Mouse (Mus musculus): ENCODE data around the gene Mthfs.

Gene Mthfs

DNA sequence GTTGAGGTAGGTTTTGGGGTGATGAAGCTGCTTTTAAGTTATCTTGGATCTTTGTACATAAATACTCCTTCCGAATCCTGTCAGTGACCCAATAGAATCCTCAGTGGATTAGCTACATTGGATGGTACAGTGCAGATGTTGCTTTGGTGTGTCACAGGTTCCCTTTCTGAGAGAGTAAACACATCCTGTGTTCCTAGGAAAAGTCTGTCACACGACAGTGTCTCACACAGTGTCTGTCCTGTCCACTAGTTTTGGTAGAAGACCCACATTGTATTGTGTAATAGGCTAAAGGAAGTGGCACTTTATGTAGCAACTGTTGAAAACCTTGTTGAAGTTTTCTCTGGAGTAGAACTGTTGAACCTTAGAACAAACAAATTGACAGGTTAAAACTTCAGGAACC, 42.9 kb downstream of the Mthfs start:
- no peak for DNase-seq

DNA sequence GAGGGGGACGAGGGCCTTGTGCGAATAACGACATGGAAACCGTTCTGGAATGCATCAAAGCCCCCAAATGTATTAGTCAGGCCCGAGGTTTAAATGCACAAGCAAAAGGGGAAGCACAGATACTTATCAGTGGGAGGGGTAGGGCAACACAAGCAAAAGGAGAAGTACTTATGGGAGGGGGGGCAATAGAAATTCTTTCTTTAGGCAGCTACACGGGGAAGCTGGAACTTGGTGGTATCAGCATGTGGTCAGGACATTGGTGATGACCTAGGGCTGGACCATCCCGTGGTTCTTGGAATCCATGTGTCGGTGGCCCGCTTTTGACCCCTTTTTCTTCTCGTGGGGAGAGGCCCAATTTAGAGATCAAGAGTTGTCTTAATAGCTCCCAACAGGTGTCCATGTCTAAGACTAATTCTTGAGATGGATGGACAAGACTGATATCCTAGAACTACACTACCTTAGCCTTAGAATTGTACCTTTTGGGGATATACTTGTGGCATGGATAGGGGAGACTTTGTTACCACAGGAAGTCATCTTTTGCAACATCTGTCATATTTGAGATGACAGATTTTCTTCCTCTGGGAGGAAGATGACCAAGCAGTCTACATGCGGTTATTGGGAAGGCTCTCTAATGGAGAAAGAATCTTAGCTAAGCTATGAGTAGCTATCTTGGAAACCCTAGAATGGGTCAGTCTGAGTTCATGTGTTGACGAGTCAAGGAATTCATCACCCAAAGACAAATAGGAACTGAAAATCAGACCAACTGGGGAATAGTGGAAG, 46.3 kb downstream of the Mthfs start:
- DNase-seq: no peak

DNA sequence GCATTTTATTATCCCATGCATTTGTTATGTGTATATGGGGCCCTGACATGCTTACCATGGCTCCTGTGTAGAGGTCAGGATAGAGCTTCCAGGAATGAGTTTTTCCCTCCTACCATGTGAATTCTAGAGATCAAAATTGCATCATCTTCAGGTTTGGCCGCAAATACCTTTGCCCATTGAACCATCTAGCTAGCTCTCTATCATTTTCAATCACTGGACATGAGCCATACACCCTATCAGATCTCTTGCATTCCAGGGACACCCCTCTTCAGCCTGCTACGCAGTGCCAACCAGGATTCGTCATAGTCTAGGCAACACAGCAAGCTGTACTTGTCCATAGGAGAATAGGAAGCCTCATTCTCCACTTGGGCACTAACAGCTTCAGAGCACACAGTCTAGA, 53.5 kb downstream of the Mthfs start:
- no peak for DNase-seq

DNA sequence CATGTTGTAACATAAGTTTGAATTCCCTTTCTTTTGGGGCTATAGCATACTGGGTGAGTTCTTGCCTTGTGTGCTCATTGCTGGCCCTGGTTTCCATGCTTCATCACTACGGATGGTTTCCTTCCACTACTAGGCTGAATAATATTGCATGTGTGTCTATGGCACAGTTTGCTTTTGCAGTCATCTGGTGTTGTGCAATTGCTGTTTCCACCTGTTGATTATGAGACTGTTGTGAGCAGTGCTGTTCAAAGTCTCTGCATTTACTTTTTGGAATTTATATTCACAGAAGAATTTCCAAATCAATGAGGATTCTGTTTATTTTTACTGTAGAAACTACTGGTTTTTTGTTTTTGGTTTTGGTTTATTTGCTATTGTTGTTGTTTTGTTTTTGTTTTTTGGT, 54.1 kb downstream of the Mthfs start:
- DNase-seq: no peak

DNA sequence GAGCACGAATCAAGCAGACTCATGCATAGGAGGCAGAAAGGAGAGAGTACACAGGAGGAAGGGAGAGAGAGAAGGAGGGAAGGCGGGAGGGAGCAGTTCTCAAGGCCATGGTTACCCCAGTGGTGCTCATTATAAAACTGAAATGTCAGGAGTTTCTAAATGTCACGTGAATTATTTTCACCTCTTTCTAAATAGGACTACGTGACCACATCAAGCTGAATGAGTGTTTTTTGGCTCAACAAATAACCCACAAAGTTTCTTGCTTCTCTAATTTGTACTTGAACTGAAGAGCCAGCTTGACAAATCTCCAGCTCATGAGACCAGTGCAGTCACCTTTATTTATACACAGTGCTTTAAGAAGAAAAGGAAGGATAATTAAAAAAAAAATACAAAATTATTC, 56.6 kb downstream of the Mthfs start:
- no peak for DNase-seq

DNA sequence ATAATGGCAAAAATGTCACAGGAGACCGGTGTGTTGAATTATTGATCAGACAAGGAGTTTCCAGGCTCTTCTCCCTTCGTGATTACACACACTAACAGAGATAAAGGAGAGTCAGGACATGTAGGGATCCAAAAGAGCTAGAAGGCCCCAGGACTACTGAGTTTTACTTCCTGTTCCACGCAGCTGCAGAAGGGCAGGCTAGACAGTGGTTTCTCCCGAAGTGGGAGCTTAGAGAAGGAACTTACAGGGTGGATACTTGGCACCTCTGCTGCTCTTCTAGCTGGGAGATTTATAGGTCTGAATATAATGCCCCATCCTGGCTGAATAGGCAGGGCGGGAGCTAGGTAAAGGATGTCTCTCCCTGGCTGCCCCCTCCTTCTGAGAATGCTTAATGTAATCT, 57.1 kb downstream of the Mthfs start:
- no peak for DNase-seq

DNA sequence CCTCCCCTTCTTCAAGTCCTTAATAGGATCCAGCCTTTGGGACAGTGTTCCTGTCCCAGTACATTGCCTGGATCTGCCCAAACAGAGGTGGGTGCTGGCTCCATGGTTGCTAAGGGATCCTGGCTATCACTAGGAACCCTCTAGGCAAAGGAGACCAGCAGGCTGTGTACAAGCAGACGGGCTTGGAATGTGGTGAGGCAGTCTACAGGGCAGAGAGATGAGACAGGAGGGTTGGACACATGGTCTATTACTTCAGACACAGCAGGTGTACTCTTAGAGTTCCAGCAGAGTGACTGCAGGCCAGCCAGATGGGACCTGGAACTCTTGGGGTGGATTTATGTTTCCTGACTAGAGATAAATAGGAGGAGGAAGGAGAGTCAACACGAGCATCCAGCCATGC, 59.9 kb downstream of the Mthfs start:
- no peak for DNase-seq

DNA sequence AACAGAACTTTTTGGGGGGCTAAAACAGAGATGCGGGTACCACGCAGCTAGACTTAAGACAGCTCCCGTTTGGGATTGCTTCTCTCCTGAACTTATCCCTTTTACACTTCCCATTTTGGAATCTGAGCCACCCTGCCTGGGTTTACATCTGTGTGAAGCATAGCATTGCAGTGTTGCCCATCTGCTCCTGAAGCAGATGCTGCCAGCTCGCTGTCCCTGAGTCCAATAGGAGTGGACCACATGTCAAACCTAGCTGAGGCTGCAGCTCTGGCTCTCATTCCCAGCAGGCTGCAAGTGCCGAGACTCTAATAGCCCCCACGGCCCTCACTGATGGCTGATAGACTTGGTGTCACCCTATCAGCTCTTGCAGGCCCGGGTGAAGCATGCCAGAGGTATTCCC, 63.3 kb downstream of the Mthfs start:
- DNase-seq: no peak

DNA sequence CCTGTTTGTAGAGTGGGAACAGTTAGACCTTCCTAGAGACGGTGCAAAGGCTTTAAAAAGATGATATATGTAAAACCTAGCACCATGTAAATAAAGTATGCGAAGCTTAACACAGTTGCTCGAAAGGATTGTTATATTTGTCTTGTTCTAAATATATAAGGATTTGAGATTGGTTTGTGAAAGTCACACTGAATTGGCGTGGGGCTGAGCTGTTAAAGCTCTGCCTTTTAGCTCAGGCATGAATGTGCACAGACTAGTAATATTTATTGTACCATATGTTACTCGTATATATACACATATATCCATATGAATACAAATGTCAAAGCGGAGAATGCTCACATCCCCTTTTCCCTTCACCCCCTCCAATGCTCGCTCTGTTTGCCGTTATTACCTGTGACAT, 67.7 kb downstream of the Mthfs start:
- DNase-seq: no peak

DNA sequence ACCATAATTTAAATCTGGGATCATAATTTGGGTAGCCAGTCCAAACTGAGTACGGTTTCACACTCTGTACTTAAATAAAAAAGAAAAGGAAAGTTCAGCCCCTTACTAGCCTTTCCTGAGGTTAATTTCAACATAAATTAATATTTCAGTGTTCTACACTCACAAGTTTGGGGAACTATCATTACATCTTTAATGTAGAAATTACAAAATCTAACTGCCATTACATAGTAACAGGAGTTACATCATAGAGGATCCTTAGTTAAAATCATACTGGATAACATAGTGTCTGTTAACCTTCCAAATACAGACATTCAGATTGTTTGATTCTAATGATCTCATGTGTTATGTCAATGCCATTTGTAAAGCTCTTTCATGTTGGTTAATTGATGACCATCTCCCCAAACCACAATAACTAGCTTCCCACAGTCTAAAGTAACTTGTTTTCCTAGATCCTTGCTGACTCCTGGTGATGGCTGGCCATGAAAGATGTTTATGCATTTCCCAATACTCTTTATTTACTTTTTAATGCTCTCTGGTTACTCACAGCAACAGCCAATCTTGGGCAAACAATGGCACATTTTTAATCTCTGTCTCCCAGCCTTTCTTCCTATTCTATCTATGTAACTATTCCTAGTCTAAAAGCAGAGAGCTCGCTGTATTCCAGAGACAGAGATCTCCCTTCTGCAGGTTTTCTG, 72.0 kb downstream of the Mthfs start:
- no peak for DNase-seq

DNA sequence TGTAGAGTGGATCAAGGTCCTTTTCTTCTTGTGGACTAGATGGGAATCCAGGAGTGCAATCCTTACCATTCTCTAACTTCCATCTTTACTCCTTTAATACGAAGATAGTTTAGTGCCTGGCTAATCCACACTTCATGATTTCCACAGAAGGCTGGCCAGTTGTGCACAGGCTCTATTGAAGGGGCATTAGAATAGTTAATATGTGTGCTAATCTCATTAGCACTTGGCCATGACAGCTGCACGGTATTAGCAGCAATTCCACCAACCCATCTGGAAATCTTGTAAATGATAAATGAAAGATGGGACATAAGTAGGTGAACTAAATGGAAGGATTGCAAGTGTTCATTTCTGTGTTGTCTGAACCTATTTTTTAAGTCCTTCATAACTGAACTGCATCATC, 77.6 kb downstream of the Mthfs start:
- DNase-seq: no peak

DNA sequence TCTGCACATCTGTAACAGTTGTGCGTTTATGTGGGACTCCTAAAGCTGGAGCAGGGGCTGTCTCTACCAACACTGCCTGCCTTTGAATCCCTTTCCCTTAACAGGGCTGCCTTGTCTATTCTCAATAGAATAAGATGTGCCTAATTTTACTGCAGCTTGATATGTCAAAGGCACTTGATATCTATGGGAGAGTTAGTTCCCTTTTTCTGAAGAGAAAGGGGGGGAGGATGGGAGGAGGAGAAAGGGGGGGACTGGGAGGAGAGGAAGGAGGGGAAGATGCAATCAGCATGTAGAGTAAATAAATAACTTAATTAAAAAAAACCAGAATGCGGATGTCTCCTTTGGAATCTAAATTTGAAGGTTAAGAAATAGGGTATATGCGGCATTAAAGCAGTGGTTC, 82.9 kb downstream of the Mthfs start:
- no peak for DNase-seq

DNA sequence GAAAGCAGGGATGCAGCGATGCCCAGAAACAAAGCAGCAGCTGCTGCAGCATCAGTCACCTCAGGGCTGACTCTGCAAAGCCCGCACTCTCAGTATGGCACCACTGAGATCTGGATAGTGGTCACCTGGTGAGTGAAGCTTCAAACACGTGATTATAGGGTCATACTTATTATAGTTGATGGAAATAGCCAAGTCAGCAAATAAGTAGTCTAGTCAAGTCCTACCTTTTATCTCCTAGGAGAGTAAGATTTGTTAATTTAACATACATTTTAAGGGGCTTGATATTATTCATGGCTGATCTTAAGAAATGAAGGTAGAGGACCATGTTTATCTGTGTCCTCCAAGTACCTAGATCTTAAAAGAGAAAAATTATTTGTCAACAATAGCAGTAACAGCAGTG, 83.6 kb downstream of the Mthfs start:
- no peak for DNase-seq

DNA sequence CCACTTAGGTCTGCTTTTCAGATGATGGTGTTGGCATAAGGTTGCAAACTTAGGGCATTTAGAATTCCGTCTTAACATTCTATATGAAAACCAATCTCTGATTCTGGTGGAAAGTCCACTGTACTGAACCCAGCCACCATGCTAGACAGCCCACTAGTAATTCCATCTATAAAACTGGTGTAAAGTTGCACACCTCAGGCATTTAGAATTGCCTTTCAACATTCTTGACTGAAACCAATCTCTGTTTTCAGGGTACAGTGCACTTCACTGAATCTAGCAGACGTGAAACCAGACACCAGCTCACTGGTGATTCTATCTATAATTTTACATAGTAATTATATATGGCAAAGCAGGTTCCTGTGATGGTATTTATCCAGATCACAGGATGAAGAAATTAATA, 95.2 kb downstream of the Mthfs start:
- DNase-seq: no peak

DNA sequence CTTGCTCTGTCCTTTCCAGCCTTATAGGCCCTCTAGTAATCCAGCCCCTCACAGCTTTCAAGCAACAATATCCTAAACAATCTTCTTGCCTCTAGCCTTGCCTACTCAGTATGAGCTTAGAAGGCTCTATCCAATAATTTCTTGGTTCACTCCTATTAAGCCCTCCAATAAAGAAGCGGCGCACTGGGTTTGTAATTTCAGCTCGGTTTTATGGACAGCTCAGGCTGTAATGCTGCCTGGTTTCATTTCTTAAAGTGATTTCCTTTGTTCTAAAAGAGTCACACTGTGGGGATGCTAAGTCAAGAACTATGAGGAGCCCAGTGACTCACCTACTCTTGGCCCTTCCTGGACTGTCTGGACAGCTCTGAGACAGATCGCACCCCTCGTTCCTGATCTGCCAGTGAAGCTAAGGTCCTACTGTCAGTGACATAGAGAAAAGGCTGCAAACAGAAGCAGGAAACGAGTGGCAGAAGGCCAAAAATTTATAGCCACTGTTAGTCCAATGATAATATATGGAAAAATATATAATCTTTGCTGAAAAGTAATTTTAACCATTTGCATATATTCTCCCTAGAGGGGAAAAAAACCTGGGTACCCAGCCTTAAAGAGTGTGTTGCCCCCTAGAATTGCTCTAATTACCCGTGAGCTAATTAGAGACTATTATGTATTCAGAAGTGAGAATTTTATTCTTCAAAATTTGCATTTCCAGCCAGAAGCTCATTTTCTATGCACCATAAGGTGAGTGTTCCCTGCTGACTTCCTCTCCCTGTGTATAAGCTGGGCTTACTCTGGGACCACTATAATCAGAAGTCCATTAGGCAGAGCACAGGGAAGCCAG, 98.1 kb downstream of the Mthfs start:
- no peak for DNase-seq

DNA sequence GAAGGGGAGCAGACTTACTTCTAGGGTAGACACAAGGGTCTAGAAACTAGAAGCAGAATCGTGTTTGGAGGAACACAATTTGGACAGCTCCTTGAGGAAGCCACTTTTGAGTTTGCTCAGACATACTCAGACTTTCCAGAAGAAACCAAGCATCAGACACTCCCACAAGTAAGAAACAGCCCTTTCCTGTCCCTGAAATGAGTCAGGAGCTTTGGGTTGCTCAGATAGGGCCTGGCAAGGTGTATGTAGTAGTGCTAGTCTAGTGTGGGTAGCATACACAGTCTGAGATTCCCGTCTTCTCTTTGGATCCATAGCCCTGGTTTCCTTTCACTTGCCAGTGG, 98.7 kb downstream of the Mthfs start:
- no peak for DNase-seq

DNA sequence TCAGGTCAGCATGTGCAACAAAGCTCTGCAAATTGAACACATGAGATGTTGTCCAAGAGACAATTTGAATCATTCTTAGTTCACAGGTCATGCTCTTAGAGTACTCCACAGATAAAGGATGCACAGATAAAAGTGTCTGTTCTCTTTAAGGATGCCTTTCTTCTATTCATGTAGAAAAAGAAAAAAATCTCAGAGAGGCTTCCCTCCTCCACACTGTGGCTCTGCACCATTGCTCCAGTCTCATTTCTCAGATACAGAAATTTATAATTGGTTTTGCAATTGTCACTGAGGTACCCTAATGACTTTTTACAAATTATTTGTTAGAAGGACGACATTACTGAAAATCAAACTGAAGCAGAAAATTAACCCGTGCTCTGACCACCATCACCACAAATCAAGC, 101.2 kb downstream of the Mthfs start:
- DNase-seq: no peak

DNA sequence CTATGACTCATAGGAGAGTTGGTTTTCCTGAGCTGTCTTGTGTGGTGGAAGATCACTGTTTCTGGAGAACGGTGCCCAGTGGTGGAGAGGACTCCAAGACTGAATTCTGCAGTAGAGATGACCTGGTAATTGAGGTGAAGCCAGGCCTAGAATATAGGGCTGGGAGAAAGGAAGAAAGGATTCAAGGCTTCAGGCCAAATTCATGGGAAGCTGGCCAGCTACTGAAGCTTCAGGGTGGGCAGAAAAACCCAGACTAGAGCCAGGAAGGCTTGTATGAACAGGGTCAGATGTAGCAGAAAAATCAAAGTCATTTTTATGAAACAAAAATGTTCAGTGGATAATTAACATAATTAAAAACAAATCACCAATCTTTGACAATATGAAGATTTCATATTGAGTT, 163.3 kb downstream of the Mthfs start:
- no peak for DNase-seq

DNA sequence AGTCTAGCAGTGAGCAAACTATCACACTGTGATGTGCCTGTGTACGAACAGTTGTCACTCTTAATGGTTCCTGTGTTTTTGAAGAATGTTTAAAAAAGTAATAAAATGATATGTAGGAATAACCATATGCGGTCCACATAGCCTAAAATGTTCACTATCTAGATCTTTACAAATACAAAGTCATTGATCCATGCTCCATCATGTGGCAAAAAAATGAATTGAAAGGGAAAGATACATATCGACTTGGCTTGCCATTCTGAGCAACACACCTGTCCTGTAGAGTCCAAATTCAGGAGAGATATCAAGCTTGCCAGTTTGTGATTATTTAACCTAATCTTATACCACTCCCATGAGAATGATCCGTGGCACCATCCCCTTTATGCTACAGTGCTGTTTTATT, 164.2 kb downstream of the Mthfs start:
- DNase-seq: no peak

DNA sequence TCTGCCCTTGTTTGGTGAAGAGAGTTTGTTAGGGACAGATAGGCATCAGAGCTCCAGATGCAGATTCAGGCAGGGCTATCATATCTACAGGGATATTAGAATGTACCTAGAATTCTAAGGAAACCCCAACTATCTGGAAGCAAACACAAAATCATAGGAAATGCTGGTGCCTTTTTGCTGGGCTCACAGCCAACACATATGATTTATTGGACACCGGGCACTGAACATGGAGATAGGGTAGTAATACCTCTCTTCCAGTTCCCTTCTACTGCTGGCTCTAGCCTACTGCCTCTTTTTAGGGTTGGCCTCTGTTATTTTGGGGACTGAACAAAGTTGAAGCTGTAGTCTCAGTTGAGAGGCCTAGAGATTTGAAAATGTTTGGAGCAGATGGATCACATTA, 192.6 kb downstream of the Mthfs start:
- DNase-seq: no peak

Data from kidney, postnatal 36 days (tissue).